ENCODE assay signal across 9 mouse cellular contexts in genomic region chr14:13284845-13285198, GRCm38 (mm10). TPM values are rescaled to one million over a fixed set of nuclear protein-coding genes. Genes with fewer than 3 reads are reported as not detected.
DNase-seq lines count a peak whose midpoint lies in the region; ATAC-seq and TF ChIP-seq lines count a peak whose summit lies in the region.
"Had no signal": no experiment of that assay in that cellular context is flagged by ENCODE, and none has a peak within 500 bp of the region (broad histone marks: within the 10 kb centered on the region; RNA-seq: fewer than 3 reads in every experiment).

No protein-coding gene starts in this region.

- H3K27ac ChIP-seq in kidney, embryonic 16.5 days (ENCODE audit: low read length), result no peak overlapping the region
- no peak overlapping the region for H3K27ac ChIP-seq in embryonic facial prominence, embryonic 15.5 days (replicated peaks)
- no peak overlapping the region for H3K27ac ChIP-seq in hindbrain, postnatal 0 days
- no peak overlapping the region for H3K27ac ChIP-seq in neural tube, embryonic 12.5 days

- no peaks in the 10 kb centered on the region for H3K9me3 ChIP-seq in kidney, embryonic 16.5 days (ENCODE audit: low read length)
- H3K9me3 ChIP-seq in embryonic facial prominence, embryonic 15.5 days (replicated peaks), result no peaks in the 10 kb centered on the region
- H3K9me3 ChIP-seq in hindbrain, postnatal 0 days (ENCODE audit: low read length), result no peaks in the 10 kb centered on the region
- no peaks in the 10 kb centered on the region for H3K9me3 ChIP-seq in neural tube, embryonic 12.5 days

- H3K27me3 ChIP-seq in kidney, embryonic 16.5 days (ENCODE audit: insufficient read depth, low read length), result no peaks in the 10 kb centered on the region
- 0 out of 2 replicates have a peak, but pooled peaks cover 6% of the 10 kb centered on the region for H3K27me3 ChIP-seq in embryonic facial prominence, embryonic 15.5 days
- H3K27me3 ChIP-seq in hindbrain, postnatal 0 days (ENCODE audit: insufficient read depth, low read length), result no peaks in the 10 kb centered on the region
- peaks cover 5% of the 10 kb centered on the region for H3K27me3 ChIP-seq in neural tube, embryonic 12.5 days (replicated peaks)

- WGBS in kidney, embryonic 16.5 days, result 14% methylated on average over 13 of the region's 13 CpGs
- WGBS in embryonic facial prominence, embryonic 15.5 days, result 13% methylated on average over 13 of the region's 13 CpGs
- WGBS in hindbrain, postnatal 0 days, result 12% methylated on average over 13 of the region's 13 CpGs
- 17% methylated on average over 13 of the region's 13 CpGs for WGBS in neural tube, embryonic 12.5 days

- H3K9ac ChIP-seq in kidney, embryonic 16.5 days (replicated peaks; ENCODE audit: low read length), result peak overlapping the region; percentile 53
- H3K9ac ChIP-seq in embryonic facial prominence, embryonic 15.5 days, result no peak overlapping the region
- peak overlapping the region; percentile 30; the same call in 1 of the 2 replicates for H3K9ac ChIP-seq in hindbrain, postnatal 0 days (replicated peaks; ENCODE audit: low read length)
- peak overlapping the region; percentile 33 for H3K9ac ChIP-seq in neural tube, embryonic 12.5 days

- H3K4me1 ChIP-seq in kidney, embryonic 16.5 days (ENCODE audit: insufficient read depth, low read length), result no peaks in the 10 kb centered on the region
- H3K4me1 ChIP-seq in embryonic facial prominence, embryonic 15.5 days, result no peaks in the 10 kb centered on the region
- H3K4me1 ChIP-seq in hindbrain, postnatal 0 days (ENCODE audit: insufficient read depth, low read length), result no peaks in the 10 kb centered on the region
- H3K4me1 ChIP-seq in neural tube, embryonic 12.5 days, result 0 out of 2 replicates have a peak, but pooled peaks cover 4% of the 10 kb centered on the region

- no peak for ATAC-seq in kidney, embryonic 16.5 days (ENCODE audit: low FRiP score, low TSS enrichment)
- ATAC-seq in embryonic facial prominence, embryonic 15.5 days (ENCODE audit: insufficient number of reproducible peaks, low FRiP score, low TSS enrichment, low read depth), result peak; percentile 45; the same call in 1 of the 2 replicates
- peak; percentile 54; the same call in 1 of the 2 replicates for ATAC-seq in hindbrain, postnatal 0 days
- no peak for ATAC-seq in neural tube, embryonic 12.5 days (ENCODE audit: low FRiP score, low read depth)
- ATAC-seq in CD4-positive, CD25-positive, alpha-beta regulatory T cell, adult 4 months, result no peak

- peak overlapping the region; percentile 45 for H3K4me3 ChIP-seq in kidney, embryonic 16.5 days (ENCODE audit: low read length)
- peak overlapping the region; percentile 40 for H3K4me3 ChIP-seq in embryonic facial prominence, embryonic 15.5 days (replicated peaks)
- H3K4me3 ChIP-seq in hindbrain, postnatal 0 days (ENCODE audit: low read length), result peak overlapping the region; percentile 44
- H3K4me3 ChIP-seq in neural tube, embryonic 12.5 days, result peak overlapping the region; percentile 34

- H3K4me2 ChIP-seq in kidney, embryonic 16.5 days (replicated peaks; ENCODE audit: low read depth, low read length), result peak overlapping the region; percentile 66
- peak overlapping the region; percentile 65 for H3K4me2 ChIP-seq in embryonic facial prominence, embryonic 15.5 days (replicated peaks)
- peak overlapping the region; percentile 90 for H3K4me2 ChIP-seq in hindbrain, postnatal 0 days (ENCODE audit: low read depth, low read length)
- peak overlapping the region; percentile 77 for H3K4me2 ChIP-seq in neural tube, embryonic 12.5 days (replicated peaks)

- no peak for TF ChIP-seq CTCF in hindbrain, postnatal 0 days (IDR thresholded peaks at IDR 0.05; ENCODE audit: low read depth)

- no peak for DNase-seq in kidney, adult 8-10 months
- DNase-seq in hindbrain, postnatal 0 days (ENCODE audit: low spot score), result no peak
- no peak for DNase-seq in gastrocnemius, adult 18-20 months (ENCODE audit: low spot score)
- DNase-seq in adrenal gland, postnatal 10 days, result no peak
- DNase-seq: thymus, postnatal 36 days had no signal

- H3K36me3 ChIP-seq in kidney, embryonic 16.5 days (ENCODE audit: insufficient read depth, low read length), result no peaks in the 10 kb centered on the region
- H3K36me3 ChIP-seq in embryonic facial prominence, embryonic 15.5 days, result no peaks in the 10 kb centered on the region
- no peaks in the 10 kb centered on the region for H3K36me3 ChIP-seq in hindbrain, postnatal 0 days (ENCODE audit: insufficient read depth, low read length)
- no peaks in the 10 kb centered on the region for H3K36me3 ChIP-seq in neural tube, embryonic 12.5 days

RNA-seq across cellular contexts. Expression of gene Synpr, which starts 0.2 kb away (rescaled TPM):
- 1.2 and 1.6 TPM in 2 replicates for polyA plus RNA-seq in kidney, embryonic 16.5 days (2015; fragmentation: Nextera tagmentation; extraction: Ambion mirVana)
- 2.0 and 2.3 TPM in 2 replicates for polyA plus RNA-seq in embryonic facial prominence, embryonic 15.5 days (2015; fragmentation: Nextera tagmentation; extraction: Ambion mirVana)
- 57.9 and 58.2 TPM in 2 replicates for total RNA-seq in hindbrain, postnatal 0 days (2014; rRNA removed)
- polyA plus RNA-seq in hindbrain, postnatal 0 days (2015; fragmentation: Nextera tagmentation; extraction: Ambion mirVana), result 58.4 and 59.9 TPM in 2 replicates
- polyA plus RNA-seq in neural tube, embryonic 12.5 days (2016; fragmentation: Nextera tagmentation; extraction: Ambion mirVana), result 14.5 and 15.9 TPM in 2 replicates
- total RNA-seq in gastrocnemius, adult 18-20 months (2021), result not detected
- polyA plus RNA-seq in CD4-positive, CD25-positive, alpha-beta regulatory T cell, adult 4 months (2017; shearing (Covaris generic)), result under 1 TPM in 1 of 2 experiments, not detected in 1; 0.22 TPM
- 1 to 10 TPM; 4.9 to 7.0 TPM for total RNA-seq in adrenal gland, postnatal 10 days (2021)

Comparison
In these comparisons a context has a peak if more than half of its experiments do, and no peak if none do; other contexts are left out.
1. ATAC-seq: peak in embryonic facial prominence, embryonic 15.5 days (single experiment) and hindbrain, postnatal 0 days (single experiment); none in kidney, embryonic 16.5 days (single experiment), neural tube, embryonic 12.5 days (single experiment) and CD4-positive, CD25-positive, alpha-beta regulatory T cell, adult 4 months (single experiment).
2. Peak in every context shown above with its lines, with median percentiles within 50 percentile points of each other: H3K4me2 ChIP-seq and H3K4me3 ChIP-seq.